Mouse (Mus musculus) liver, embryonic 14.5 days (tissue): ENCODE results near the gene Akt3. TPM values are rescaled to one million over a fixed set of nuclear protein-coding genes. Genes with fewer than 3 reads are reported as not detected.

Experiments
- ATAC-seq: fragments of 200-750 bp; cut with Nextera tagmentation; 2 replicates; pipeline ENCODE4 v1.8.0; 2017; ENCODE audit warnings: moderate number of reproducible peaks, mild to moderate bottlenecking, moderate library complexity; ENCODE audit not compliant: insufficient read depth
- DNase-seq, 3 experiments: peaks; one replicate each; pipeline ENCODE4 v3.0.0-alpha.2; 2012 to 2013; ENCODE audit warnings: low read depth in 3 of 3, low spot score in 3 of 3
- H3K27ac ChIP-seq: fragments of 300-500 bp; sonication (generic); 2 replicates; pipeline ENCODE4 v1.5.1; 2014; ENCODE audit warnings: moderate library complexity, mild to moderate bottlenecking, control low read depth, inconsistent platforms
- H3K27me3 ChIP-seq: fragments of 300-500 bp; sonication (generic); 2 replicates; pipeline ENCODE4 v1.6.1; 2014; ENCODE audit warnings: mild to moderate bottlenecking, low read length, moderate library complexity; ENCODE audit not compliant: control insufficient read depth, insufficient read depth
- H3K36me3 ChIP-seq: fragments of 300-500 bp; sonication (generic); replicated peaks from 2 replicates; pipeline ENCODE4 v1.6.1; 2014; ENCODE audit warnings: low read depth; ENCODE audit not compliant: control insufficient read depth, insufficient read depth
- H3K4me1 ChIP-seq, 2 experiments: fragments of 200-500 bp in 1 of 2; fragments of 300-500 bp in 1 of 2; sonication (generic) in 1 of 2; replicated peaks; 2 replicates each; pipeline ENCODE4 v1.6.1; 2012 to 2014; ENCODE audit warnings: antibody characterized with exemption in 1 of 2, inconsistent platforms in 1 of 2, low read length in 1 of 2; ENCODE audit not compliant: control insufficient read depth in 2 of 2, insufficient read depth in 2 of 2
- H3K4me2 ChIP-seq: fragments of 300-500 bp; sonication (generic); 2 replicates; pipeline ENCODE4 v1.6.1; 2014; ENCODE audit warnings: low read depth, mild to moderate bottlenecking, control low read depth, moderate library complexity
- H3K4me3 ChIP-seq, 2 experiments: fragments of 200-500 bp in 1 of 2; fragments of 300-500 bp in 1 of 2; sonication (generic) in 1 of 2; 2 replicates each; pipeline ENCODE4 v1.5.1; 2012 to 2014; ENCODE audit warnings: low read depth in 2 of 2, low read length in 2 of 2, mild to moderate bottlenecking in 2 of 2, control low read depth in 1 of 2, inconsistent platforms in 1 of 2, moderate library complexity in 1 of 2; ENCODE audit not compliant: insufficient read depth in 1 of 2
- H3K9ac ChIP-seq: fragments of 300-500 bp; sonication (generic); replicated peaks from 2 replicates; pipeline ENCODE4 v1.6.1; 2014; ENCODE audit warnings: mild to moderate bottlenecking, control low read depth, moderate library complexity
- H3K9me3 ChIP-seq: fragments of 300-500 bp; sonication (generic); 2 replicates; pipeline ENCODE4 v1.6.1; 2016; ENCODE audit warnings: low read length, mixed read lengths; ENCODE audit not compliant: control insufficient read depth
- CTCF ChIP-seq: IDR thresholded peaks from 2 replicates; pipeline ENCODE4 v1.5.1; 2016; ENCODE audit warnings: antibody characterized with exemption, low read depth, control low read depth
- EP300 ChIP-seq: IDR thresholded peaks from 2 replicates; pipeline ENCODE4 v1.6.1; 2016; ENCODE audit warnings: antibody characterized with exemption, low read depth
- WGBS: fragments of 180-500 bp; shearing (Covaris S2); extraction: QIAGEN DNeasy Blood & Tissue Kit; methylation state at CpG from one replicate; pipeline ENCODE4 v1.1.7; 2014; ENCODE audit not compliant: insufficient replicate concordance; 5-methylcytosine and 5-hydroxymethylcytosine counted together
- polyA plus RNA-seq, 2 experiments: library from polyadenylated mRNA; depleted of rRNA in 1 of 2; stranded (reverse) in 1 of 2; unstranded in 1 of 2; fragments of >200 nt; fragmentation: Nextera tagmentation in 1 of 2; extraction: Ambion mirVana in 1 of 2; gene quantifications; 2 replicates each; pipeline versions ENCODE4 v1.2.1 to v1.2.3; 2012 to 2014

Gene Akt3
- polyA plus RNA-seq, 2 experiments: 0.56 to 1.1 TPM

DNA sequence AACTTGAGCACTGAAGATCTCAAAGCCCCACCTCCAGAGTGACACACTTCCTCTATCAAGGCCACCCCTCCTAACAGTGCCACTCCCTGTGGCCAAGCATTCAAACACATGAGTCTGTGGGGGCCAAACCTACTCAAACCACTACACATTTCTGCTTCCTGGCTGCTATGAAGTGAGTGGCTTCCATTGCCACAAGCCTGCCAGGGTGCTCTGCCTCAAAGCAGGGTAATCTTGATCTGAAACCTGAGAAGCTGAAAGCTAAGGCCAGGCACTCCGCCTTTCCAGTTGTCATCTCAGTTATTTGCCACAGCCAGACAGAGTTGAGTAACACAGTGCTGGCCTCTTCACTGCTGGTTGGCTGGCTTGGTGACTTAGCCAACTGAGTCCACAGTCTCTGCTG lies 249.2 kb downstream of the Akt3 start:
- ATAC-seq (no peak), DNase-seq (no peak)
- Histone ChIP-seq H3K27me3 (no peaks in the 10 kb centered on the region), H3K4me2 (no peak overlapping the region), H3K4me3 (no peak overlapping the region), H3K9me3 (no peaks in the 10 kb centered on the region), H3K9ac (no peak overlapping the region), H3K4me1 (no peaks in the 10 kb centered on the region; a peak in 1 of 4 replicates), H3K27ac (no peak overlapping the region), H3K36me3 (no peaks in the 10 kb centered on the region)
- no peak for TF ChIP-seq EP300
- TF ChIP-seq CTCF: no peak
- WGBS: 64% methylated on average over 1 of the region's 1 CpGs

DNA sequence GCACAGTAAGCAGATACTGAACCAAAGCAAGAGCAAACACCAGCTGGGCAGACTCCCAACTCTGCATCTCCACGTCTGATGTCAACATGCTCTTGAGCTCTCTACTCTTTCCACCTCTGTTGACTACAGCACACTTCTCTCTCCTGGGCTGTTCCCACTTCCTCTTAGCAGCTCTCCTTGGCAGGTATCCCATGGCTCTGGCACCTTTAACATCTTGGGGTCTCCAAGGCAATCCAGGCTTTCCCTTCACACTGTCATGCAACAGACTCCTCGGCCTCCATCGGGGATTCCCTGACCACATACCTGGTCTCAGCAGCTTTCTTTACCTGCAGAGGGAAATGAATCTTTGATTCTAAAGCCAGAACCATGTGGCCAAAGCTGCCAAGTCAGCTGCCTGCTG lies 250.6 kb downstream of the Akt3 start:
- no peaks in the 10 kb centered on the region for H3K9me3 ChIP-seq
- H3K4me1 ChIP-seq: no peaks in the 10 kb centered on the region; a peak in 1 of 4 replicates
- DNase-seq (no peak), ATAC-seq (no peak)
- H3K27me3 ChIP-seq: no peaks in the 10 kb centered on the region
- no peak overlapping the region for H3K4me3 ChIP-seq
- H3K9ac ChIP-seq: no peak overlapping the region
- H3K27ac ChIP-seq: no peak overlapping the region
- no peak overlapping the region for H3K4me2 ChIP-seq
- TF ChIP-seq CTCF (no peak), EP300 (no peak)
- H3K36me3 ChIP-seq: no peaks in the 10 kb centered on the region
- WGBS: 64% methylated on average over 3 of the region's 3 CpGs

DNA sequence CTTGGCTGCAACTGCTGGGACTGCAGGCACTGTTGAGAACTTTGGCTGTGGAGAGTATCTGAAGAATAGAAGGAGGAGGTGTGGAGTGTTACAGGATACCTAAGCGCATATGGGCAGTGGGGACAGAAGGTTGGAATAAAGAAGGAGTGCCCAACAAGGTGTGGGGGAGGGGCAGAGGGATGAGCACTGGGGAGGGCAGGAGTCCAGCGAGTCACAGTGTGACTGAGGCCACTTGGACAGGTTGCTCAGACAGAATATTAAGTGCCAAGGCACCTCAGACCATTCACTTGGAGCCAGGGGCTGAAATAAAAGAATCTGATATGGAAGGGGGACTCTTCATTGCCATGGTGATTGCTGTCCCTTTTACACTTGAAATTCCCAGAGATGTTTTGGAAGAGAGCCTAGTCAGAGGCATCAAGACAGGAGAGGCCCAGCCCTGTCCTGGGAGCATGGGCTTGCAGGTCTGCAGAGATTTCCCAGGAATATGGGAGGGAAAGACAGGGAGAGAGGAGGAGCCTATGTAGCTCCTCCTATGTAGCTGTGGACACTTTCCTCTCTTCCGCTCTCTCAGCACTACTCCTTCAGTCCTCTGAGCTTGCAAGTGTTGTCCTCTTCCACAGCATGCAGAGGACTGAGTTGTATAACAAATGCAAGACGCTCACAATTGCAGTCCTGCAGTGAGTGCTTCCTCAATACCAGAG lies 253.8 kb downstream of the Akt3 start:
- ATAC-seq: no peak
- DNase-seq: no peak
- WGBS: 54% methylated on average over 4 of the region's 4 CpGs
- Histone ChIP-seq H3K27me3 (no peaks in the 10 kb centered on the region), H3K27ac (no peak overlapping the region), H3K4me3 (no peak overlapping the region), H3K36me3 (no peaks in the 10 kb centered on the region), H3K9me3 (no peaks in the 10 kb centered on the region), H3K4me2 (no peak overlapping the region), H3K4me1 (no peaks in the 10 kb centered on the region; a peak in 1 of 4 replicates), H3K9ac (no peak overlapping the region)
- TF ChIP-seq CTCF (no peak), EP300 (no peak)

DNA sequence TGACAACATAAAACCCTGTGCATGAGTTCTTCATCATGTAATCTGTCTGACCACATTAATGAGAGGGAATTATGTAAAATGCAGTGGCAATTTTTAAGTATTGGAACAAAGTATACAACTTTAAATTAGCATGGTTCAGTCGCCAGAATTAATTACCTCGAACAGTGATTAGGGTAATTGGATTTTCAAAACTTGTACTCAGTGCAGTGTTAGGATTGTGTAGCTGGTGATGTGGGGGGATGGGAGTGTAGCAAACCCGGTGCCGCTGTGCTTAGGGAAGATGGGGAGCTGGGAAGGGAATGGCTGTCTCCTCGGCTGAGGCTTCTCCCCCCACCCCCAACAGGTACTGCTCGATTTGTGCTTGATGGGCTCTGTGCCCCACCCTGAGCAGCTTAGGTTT lies 255.1 kb downstream of the Akt3 start:
- Histone ChIP-seq H3K9ac (no peak overlapping the region), H3K4me3 (no peak overlapping the region), H3K4me1 (no peaks in the 10 kb centered on the region), H3K4me2 (no peak overlapping the region), H3K27ac (no peak overlapping the region), H3K9me3 (no peaks in the 10 kb centered on the region), H3K27me3 (no peaks in the 10 kb centered on the region), H3K36me3 (no peaks in the 10 kb centered on the region)
- no peak for DNase-seq
- 49% methylated on average over 6 of the region's 6 CpGs for WGBS
- ATAC-seq: no peak
- no peak for TF ChIP-seq CTCF
- TF ChIP-seq EP300: no peak

DNA sequence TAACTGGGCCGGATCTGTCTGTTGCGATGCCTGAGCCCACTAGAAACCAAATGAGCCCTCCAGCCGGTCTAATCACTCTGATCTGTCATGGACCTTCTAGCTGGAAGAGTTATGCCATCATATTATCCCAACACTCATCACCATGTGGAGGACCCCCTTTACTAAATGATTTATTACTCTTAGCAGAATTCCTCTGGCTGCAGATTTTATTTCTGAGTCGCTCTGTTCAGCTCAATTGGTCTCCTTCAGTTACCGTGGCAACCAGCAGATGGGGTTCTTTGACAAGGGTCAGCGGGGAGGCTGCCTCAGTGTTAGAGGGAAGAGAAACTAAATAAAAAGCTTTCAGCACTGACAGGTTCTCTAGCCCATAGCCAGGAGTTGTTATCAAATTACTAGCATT lies 259.0 kb downstream of the Akt3 start:
- H3K4me1 ChIP-seq: peaks cover 0 to 7% of the 10 kb centered on the region in 2 experiments; a peak in 2 of 4 replicates
- no peak overlapping the region for H3K9ac ChIP-seq
- DNase-seq (no peak), ATAC-seq (no peak)
- H3K4me2 ChIP-seq: no peak overlapping the region
- no peak overlapping the region for H3K27ac ChIP-seq
- H3K4me3 ChIP-seq: no peak overlapping the region
- H3K36me3 ChIP-seq: no peaks in the 10 kb centered on the region
- TF ChIP-seq EP300 (no peak), CTCF (no peak)
- no peaks in the 10 kb centered on the region for H3K9me3 ChIP-seq
- H3K27me3 ChIP-seq: no peaks in the 10 kb centered on the region
- 69% methylated on average over 6 of the region's 6 CpGs for WGBS
